Mouse (Mus musculus) forebrain, embryonic 15.5 days (tissue): Measurements from ENCODE around the gene Taok1. TPM values are rescaled to one million over a fixed set of nuclear protein-coding genes. Genes with fewer than 3 reads are reported as not detected.
A peak's percentile ranks its signal among the peaks of the same experiment; 100 is the strongest.
"Not testable (repeated sequence)": the region's sequence is repeated elsewhere in the genome, so short reads cannot be mapped to it uniquely, and the experiment has no call there.

Source experiments
- ATAC-seq: fragments of 200-750 bp; cut with Nextera tagmentation; replicated peaks from 2 replicates; pipeline ENCODE4 v1.8.0; 2017; ENCODE audit warnings: mild to moderate bottlenecking, moderate TSS enrichment, moderate library complexity
- H3K27ac ChIP-seq: fragments of 300-500 bp; sonication (generic); replicated peaks from 2 replicates; pipeline ENCODE4 v1.5.1; 2015; ENCODE audit warnings: mild to moderate bottlenecking, inconsistent platforms
- H3K27me3 ChIP-seq: fragments of 300-500 bp; sonication (generic); 2 replicates; pipeline ENCODE4 v1.6.1; 2015; ENCODE audit warnings: inconsistent platforms
- H3K36me3 ChIP-seq: fragments of 300-500 bp; sonication (generic); 2 replicates; pipeline ENCODE4 v1.6.1; 2015; ENCODE audit warnings: mild to moderate bottlenecking, inconsistent platforms
- H3K4me1 ChIP-seq: fragments of 300-500 bp; sonication (generic); 2 replicates; pipeline ENCODE4 v1.6.1; 2015; ENCODE audit warnings: inconsistent platforms
- H3K4me2 ChIP-seq: fragments of 300-500 bp; sonication (generic); replicated peaks from 2 replicates; pipeline ENCODE4 v1.6.1; 2015; ENCODE audit warnings: mild to moderate bottlenecking, inconsistent platforms
- H3K4me3 ChIP-seq: fragments of 300-500 bp; sonication (generic); 2 replicates; pipeline ENCODE4 v1.5.1; 2015; ENCODE audit warnings: mild to moderate bottlenecking, inconsistent platforms
- H3K9ac ChIP-seq: fragments of 300-500 bp; sonication (generic); replicated peaks from 2 replicates; pipeline ENCODE4 v1.6.1; 2015; ENCODE audit warnings: mild to moderate bottlenecking, inconsistent platforms
- H3K9me3 ChIP-seq: fragments of 300-500 bp; sonication (generic); 2 replicates; pipeline ENCODE4 v1.6.1; 2016; ENCODE audit warnings: inconsistent platforms
- WGBS: fragments of 180-500 bp; shearing (Covaris S2); methylation state at CpG from one replicate; pipeline ENCODE4 v1.1.7; 2015; ENCODE audit warnings: mixed read lengths; 5-methylcytosine and 5-hydroxymethylcytosine counted together
- polyA plus RNA-seq: library from polyadenylated mRNA; unstranded; fragments of >200 nt; fragmentation: Nextera tagmentation; extraction: Ambion mirVana; gene quantifications from 2 replicates; pipeline ENCODE4 v1.2.1, GENCODE M21; 2015

Taok1 gene
- polyA plus RNA-seq, 1 experiment from 2014 or later: 28.9 TPM

- Histone ChIP-seq H3K27ac (no peak overlapping the region), H3K4me3 (no peak overlapping the region), H3K4me2 (no peak overlapping the region), H3K4me1 (no peaks in the 10 kb centered on the region), H3K27me3 (no peaks in the 10 kb centered on the region), H3K36me3 (peaks cover 11% of the 10 kb centered on the region), H3K9me3 (no peaks in the 10 kb centered on the region), H3K9ac (no peak overlapping the region)
- 94% methylated on average over 2 of the region's 2 CpGs for WGBS
- ATAC-seq: no peak
Measured at GRCm38 (mm10) chr11:77530862-77531261, 76.8 kb downstream of the Taok1 start.

- peaks cover 4% of the 10 kb centered on the region; the same call in 1 of the 2 replicates for H3K36me3 ChIP-seq
- no peak overlapping the region for H3K4me2 ChIP-seq
- H3K9me3 ChIP-seq: no peaks in the 10 kb centered on the region
- no peaks in the 10 kb centered on the region for H3K4me1 ChIP-seq
- no peak overlapping the region for H3K9ac ChIP-seq
- H3K4me3 ChIP-seq: no peak overlapping the region
- no peak for ATAC-seq
- H3K27ac ChIP-seq: no peak overlapping the region
- H3K27me3 ChIP-seq: no peaks in the 10 kb centered on the region
- WGBS: 91% methylated on average over 3 of the region's 3 CpGs
Measured at GRCm38 (mm10) chr11:77529644-77530043, 78.0 kb downstream of the Taok1 start.

GRCm38 (mm10) chr11:77528420-77528819, 79.2 kb downstream of the Taok1 start:
- not testable (repeated sequence) for H3K4me3 ChIP-seq, H3K27me3 ChIP-seq, H3K9ac ChIP-seq, H3K27ac ChIP-seq, H3K9me3 ChIP-seq, H3K36me3 ChIP-seq, H3K4me2 ChIP-seq, ATAC-seq, H3K4me1 ChIP-seq
- 91% methylated on average over 3 of the region's 3 CpGs for WGBS

GRCm38 (mm10) chr11:77525804-77526486, 81.7 kb downstream of the Taok1 start:
- H3K9ac ChIP-seq: no peak overlapping the region
- H3K36me3 ChIP-seq: peaks cover 3% of the 10 kb centered on the region; the same call in 1 of the 2 replicates
- no peak overlapping the region for H3K4me2 ChIP-seq
- no peaks in the 10 kb centered on the region for H3K27me3 ChIP-seq
- no peak overlapping the region for H3K4me3 ChIP-seq
- H3K27ac ChIP-seq: no peak overlapping the region
- WGBS: 81% methylated on average over 3 of the region's 3 CpGs
- 0 out of 2 replicates have a peak, but pooled peaks cover 4% of the 10 kb centered on the region for H3K4me1 ChIP-seq
- no peak for ATAC-seq
- no peaks in the 10 kb centered on the region for H3K9me3 ChIP-seq

- Histone ChIP-seq H3K4me3 (no peak overlapping the region), H3K4me1 (peaks cover 9% of the 10 kb centered on the region), H3K27ac (no peak overlapping the region), H3K4me2 (no peak overlapping the region), H3K27me3 (0 out of 2 replicates have a peak, but pooled peaks cover 5% of the 10 kb centered on the region), H3K36me3 (no peaks in the 10 kb centered on the region), H3K9ac (no peak overlapping the region), H3K9me3 (no peaks in the 10 kb centered on the region)
- no peak for ATAC-seq
- 38% methylated on average over 5 of the region's 5 CpGs for WGBS
Measured at GRCm38 (mm10) chr11:77520601-77521529, 86.8 kb downstream of the Taok1 start.

GRCm38 (mm10) chr11:77519043-77519442, 88.6 kb downstream of the Taok1 start, which contains the start of gene Gm10392:
Gene Gm10392, minus strand, starts transcription at chr11:77519198.
- 79% methylated on average over 5 of the region's 5 CpGs for WGBS

GRCm38 (mm10) chr11:77518051-77518798, 89.4 kb downstream of the Taok1 start:
- WGBS: 82% methylated on average over 27 of the region's 27 CpGs

More at GRCm38 (mm10) chr11:77519043-77519442, 88.6 kb downstream of the Taok1 start, which contains the start of gene Gm10392:
- Histone ChIP-seq H3K4me2 (no peak within 1 kb of the TSS), H3K9me3 (no peaks in the 10 kb centered on the region), H3K9ac (no peak within 1 kb of the TSS), H3K36me3 (no peaks in the 10 kb centered on the region), H3K27ac (no peak within 1 kb of the TSS), H3K27me3 (peaks cover 18% of the 10 kb centered on the region; the same call in 1 of the 2 replicates), H3K4me3 (no peak within 1 kb of the TSS), H3K4me1 (peaks cover 27% of the 10 kb centered on the region)
- no peak for ATAC-seq

GRCm38 (mm10) chr11:77516553-77517425, 90.8 kb downstream of the Taok1 start:
- Histone ChIP-seq H3K36me3 (no peaks in the 10 kb centered on the region), H3K9ac (no peak overlapping the region), H3K4me1 (peaks cover 42% of the 10 kb centered on the region), H3K4me2 (no peak overlapping the region), H3K4me3 (no peak overlapping the region), H3K27ac (no peak overlapping the region), H3K27me3 (peaks cover 21% of the 10 kb centered on the region; the same call in 1 of the 2 replicates), H3K9me3 (no peaks in the 10 kb centered on the region)
- no peak for ATAC-seq
- WGBS: 69% methylated on average over 5 of the region's 5 CpGs

More at GRCm38 (mm10) chr11:77518051-77518798, 89.4 kb downstream of the Taok1 start:
- Histone ChIP-seq H3K4me2 (no peak overlapping the region), H3K9ac (no peak overlapping the region), H3K4me3 (no peak overlapping the region), H3K27ac (no peak overlapping the region), H3K36me3 (no peaks in the 10 kb centered on the region), H3K27me3 (peaks cover 21% of the 10 kb centered on the region; the same call in 1 of the 2 replicates), H3K9me3 (no peaks in the 10 kb centered on the region), H3K4me1 (peaks cover 35% of the 10 kb centered on the region)
- no peak for ATAC-seq

GRCm38 (mm10) chr11:77515637-77516552, 91.7 kb downstream of the Taok1 start, which contains the start of gene Trp53i13:
Gene Trp53i13, minus strand, starts transcription at chr11:77515980.
- H3K27ac ChIP-seq: no peak within 1 kb of the TSS
- H3K27me3 ChIP-seq: peaks cover 21% of the 10 kb centered on the region; the same call in 1 of the 2 replicates
- peak within 1 kb of the TSS; percentile 88 for H3K4me2 ChIP-seq
- H3K36me3 ChIP-seq: no peaks in the 10 kb centered on the region
- 10% methylated on average over 39 of the region's 39 CpGs for WGBS
- H3K4me3 ChIP-seq: peak within 1 kb of the TSS; percentile 50
- no peaks in the 10 kb centered on the region for H3K9me3 ChIP-seq
- peaks cover 39% of the 10 kb centered on the region for H3K4me1 ChIP-seq
- peak within 1 kb of the TSS; percentile 44 for H3K9ac ChIP-seq
- no peak; the same call in 1 of the 2 replicates for ATAC-seq
